Mouse (Mus musculus) testis, adult 10 weeks (tissue): ENCODE measurements around the gene Clca4a. TPM values are rescaled to one million over a fixed set of nuclear protein-coding genes. Genes with fewer than 3 reads are reported as not detected.

Experiments used
- polyA plus RNA-seq: library from polyadenylated mRNA; stranded (reverse); fragments of 350-450 nt; fragmentation: Illumina TruSeq; extraction: RNeasy Lipid Tissue Mini Kit (QIAGEN cat#74804); gene quantifications from one replicate; pipeline ENCODE4 v1.2.3, GENCODE M21; 2014; ENCODE audit warnings: low read depth, low replicate concordance

Clca4a gene
- 0.14 TPM for polyA plus RNA-seq

DNA sequence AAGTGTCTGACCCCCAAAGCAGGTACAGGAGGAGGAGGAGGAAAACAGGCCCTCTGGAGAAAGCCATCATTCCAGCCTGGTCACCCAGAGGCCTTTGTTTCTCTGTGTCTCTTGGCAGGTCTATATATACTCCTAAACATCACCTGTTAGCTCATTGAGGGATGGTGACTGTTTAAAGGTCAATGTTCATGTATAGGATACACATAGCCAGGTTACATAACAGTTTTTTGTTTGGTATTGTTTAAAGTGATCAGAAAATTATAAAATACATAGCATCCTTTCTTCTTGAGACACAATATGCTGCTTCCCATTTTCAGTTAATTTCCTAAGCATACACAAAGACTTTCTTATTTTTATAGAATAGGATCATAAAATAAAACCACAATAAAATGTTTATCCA lies at the start of gene Clca4a:
Gene Clca4a, minus strand, starts transcription at position 101 of the 400 bp plus-strand sequence.

DNA sequence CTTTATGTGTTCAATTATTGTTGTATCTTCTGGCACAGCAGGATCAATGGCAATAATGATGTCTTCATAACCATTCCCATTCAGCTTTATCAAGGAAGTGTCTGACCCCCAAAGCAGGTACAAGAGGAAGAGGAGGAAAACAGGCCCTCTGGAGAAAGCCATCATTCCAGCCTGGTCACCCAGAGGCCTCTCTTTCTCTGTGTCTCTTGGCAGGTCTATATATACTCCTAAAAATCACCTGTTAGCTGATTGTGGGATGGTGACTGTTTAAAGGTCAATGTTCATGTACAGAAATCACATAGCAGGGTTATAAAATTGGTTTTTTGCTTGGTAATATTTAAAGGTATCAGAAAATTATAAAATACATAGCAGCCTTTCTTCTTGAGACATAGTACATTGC lies 42.5 kb downstream of the Clca4a start, which contains the start of gene Clca4b:
Gene Clca4b, minus strand, starts transcription at position 195 of the 400 bp plus-strand sequence.

Other genes starting within 250 kb of the Clca4a start
- 5.0 TPM for gene Clca3a1, start 214.1 kb downstream of the Clca4a start, polyA plus RNA-seq
- gene Clca3a2, start 155.6 kb downstream of the Clca4a start, polyA plus RNA-seq = 0.35 TPM
- gene Clca3b, start 125.7 kb downstream of the Clca4a start, polyA plus RNA-seq = not detected
- gene Clca4b, start 42.5 kb downstream of the Clca4a start, polyA plus RNA-seq = 0.32 TPM
- gene Clca1, start 57.7 kb upstream of the Clca4a start, polyA plus RNA-seq = 0.24 TPM
- 0.13 TPM for gene Clca2, start 124.4 kb upstream of the Clca4a start, polyA plus RNA-seq
- 129 TPM for gene Odf2l, start 143.5 kb upstream of the Clca4a start, polyA plus RNA-seq